Mouse (Mus musculus) CH12.LX (cell line): ENCODE measurements around the gene Cldn7. TPM values are rescaled to one million over a fixed set of nuclear protein-coding genes. Genes with fewer than 3 reads are reported as not detected.

Experiments
- DNase-seq: peaks from one replicate; pipeline ENCODE4 v3.0.0-alpha.2; 2013; ENCODE audit errors: extremely low read depth
- H3K27ac ChIP-seq: 2 replicates; pipeline ENCODE4 v1.5.1; 2012; ENCODE audit warnings: low read depth, mild to moderate bottlenecking, control low read depth, moderate library complexity; ENCODE audit not compliant: insufficient read depth
- H3K27me3 ChIP-seq: replicated peaks from 2 replicates; pipeline ENCODE3; 2012; ENCODE audit warnings: inconsistent platforms
- H3K36me3 ChIP-seq, 2 experiments: replicated peaks in 1 of 2; 2 replicates each; pipeline versions ENCODE3 to v1.6.1; 2012; ENCODE audit warnings: inconsistent platforms in 1 of 2, low read length in 1 of 2, mild to moderate bottlenecking in 1 of 2, mixed read lengths in 1 of 2, moderate library complexity in 1 of 2; ENCODE audit not compliant: control insufficient read depth in 1 of 2, insufficient read depth in 1 of 2
- H3K4me1 ChIP-seq, 2 experiments: 2 replicates each; pipeline ENCODE4 v1.6.1; 2012; ENCODE audit warnings: inconsistent platforms in 1 of 2, moderate library complexity in 1 of 2; ENCODE audit not compliant: insufficient read depth in 2 of 2, control insufficient read depth in 1 of 2
- H3K4me2 ChIP-seq: 2 replicates; pipeline ENCODE4 v1.6.1; 2012; ENCODE audit warnings: low read depth, mild to moderate bottlenecking, control low read depth; ENCODE audit not compliant: poor library complexity, insufficient read depth, severe bottlenecking
- H3K4me3 ChIP-seq, 3 experiments: fragments of 150-350 bp in 1 of 3; sonication (generic) in 1 of 3; replicated peaks in 1 of 3; 2 replicates each; pipeline versions ENCODE3 to v1.5.1; 2011 to 2012; ENCODE audit warnings: low read depth in 2 of 3, low read length in 2 of 3, mild to moderate bottlenecking in 2 of 3, moderate library complexity in 2 of 3, control low read depth in 1 of 3, improper control_type of control experiment in 1 of 3, inconsistent platforms in 1 of 3, mixed read lengths in 1 of 3; ENCODE audit not compliant: poor library complexity in 1 of 3
- H3K79me2 ChIP-seq: replicated peaks from 2 replicates; pipeline ENCODE4 v1.6.1; 2012; ENCODE audit warnings: mild to moderate bottlenecking, moderate library complexity; ENCODE audit not compliant: control insufficient read depth, poor library complexity, insufficient read depth, severe bottlenecking; ENCODE audit errors: extremely low read depth
- H3K9ac ChIP-seq: 2 replicates; pipeline ENCODE4 v1.6.1; 2012; ENCODE audit warnings: low read depth, mild to moderate bottlenecking, control low read depth, moderate library complexity; ENCODE audit not compliant: insufficient read depth
- H3K9me3 ChIP-seq: replicated peaks from 2 replicates; pipeline ENCODE3; 2012; ENCODE audit warnings: low read length, inconsistent platforms, mixed read lengths
- EP300 ChIP-seq: IDR thresholded peaks from 2 replicates; pipeline ENCODE4 v1.6.1; 2011; ENCODE audit warnings: low read length, improper control_type of control experiment
- ETS1 ChIP-seq: conservative IDR thresholded peaks from 2 replicates; pipeline ENCODE4 v1.6.1; 2012; ENCODE audit warnings: low read depth, mild to moderate bottlenecking, inconsistent platforms, low read length, improper control_type of control experiment, moderate library complexity
- HCFC1 ChIP-seq: IDR thresholded peaks from 2 replicates; pipeline ENCODE4 v1.6.1; 2012; ENCODE audit warnings: low read depth, mild to moderate bottlenecking, inconsistent platforms, low read length, improper control_type of control experiment
- IRF4 ChIP-seq: IDR thresholded peaks from 2 replicates; pipeline ENCODE4 v1.6.1; 2014; ENCODE audit warnings: low read depth, mild to moderate bottlenecking, inconsistent platforms, low read length, improper control_type of control experiment
- JUND ChIP-seq: conservative IDR thresholded peaks from 2 replicates; pipeline ENCODE4 v1.6.1; 2011; ENCODE audit warnings: low read depth, low read length, improper control_type of control experiment
- MAFK ChIP-seq: IDR thresholded peaks from 2 replicates; pipeline ENCODE4 v1.6.1; 2011; ENCODE audit warnings: low read length, improper control_type of control experiment; ENCODE audit not compliant: insufficient replicate concordance
- MEF2A ChIP-seq: IDR thresholded peaks from 2 replicates; pipeline ENCODE4 v1.6.1; 2014; ENCODE audit warnings: low read depth, mild to moderate bottlenecking, inconsistent platforms, low read length, improper control_type of control experiment, borderline replicate concordance
- MXI1 ChIP-seq: IDR thresholded peaks from 2 replicates; pipeline ENCODE4 v1.6.1; 2011; ENCODE audit warnings: mild to moderate bottlenecking, low read depth, low read length, improper control_type of control experiment
- NELFE ChIP-seq: IDR thresholded peaks from 2 replicates; pipeline ENCODE4 v1.6.1; 2011; ENCODE audit warnings: low read depth, low read length, improper control_type of control experiment
- NRF1 ChIP-seq: IDR thresholded peaks from 2 replicates; pipeline ENCODE4 v1.6.1; 2014; ENCODE audit warnings: low read depth, mild to moderate bottlenecking, inconsistent platforms, low read length, improper control_type of control experiment, moderate library complexity
- PAX5 ChIP-seq: IDR thresholded peaks from 2 replicates; pipeline ENCODE4 v1.6.1; 2012; ENCODE audit warnings: low read length, inconsistent platforms, mixed read lengths
- POLR2A ChIP-seq: IDR thresholded peaks from 2 replicates; pipeline ENCODE4 v1.6.1; 2011; ENCODE audit warnings: low read depth, mild to moderate bottlenecking, improper control_type of control experiment, low read length
- POLR2AphosphoS2 ChIP-seq: IDR thresholded peaks from 2 replicates; pipeline ENCODE4 v1.6.1; 2011; ENCODE audit warnings: low read depth, low read length, improper control_type of control experiment
- RAD21 ChIP-seq: IDR thresholded peaks from 2 replicates; pipeline ENCODE4 v1.6.1; 2011; ENCODE audit warnings: low read depth, mild to moderate bottlenecking, low read length, improper control_type of control experiment, moderate library complexity
- RCOR1 ChIP-seq: conservative IDR thresholded peaks from 2 replicates; pipeline ENCODE4 v1.6.1; 2012; ENCODE audit warnings: low read depth, mild to moderate bottlenecking, inconsistent platforms, low read length, improper control_type of control experiment
- SIN3A ChIP-seq: IDR thresholded peaks from 2 replicates; pipeline ENCODE4 v1.6.1; 2012; ENCODE audit warnings: low read length, improper control_type of control experiment, inconsistent platforms
- TBP ChIP-seq: conservative IDR thresholded peaks from 2 replicates; pipeline ENCODE4 v1.6.1; 2011; ENCODE audit warnings: low read depth, low read length, improper control_type of control experiment
- TCF12 ChIP-seq: IDR thresholded peaks from 2 replicates; pipeline ENCODE4 v1.6.1; 2014; ENCODE audit warnings: low read depth, mild to moderate bottlenecking, inconsistent platforms, low read length, improper control_type of control experiment
- USF1 ChIP-seq: IDR thresholded peaks from 2 replicates; pipeline ENCODE4 v1.6.1; 2014; ENCODE audit warnings: low read depth, mild to moderate bottlenecking, inconsistent platforms, low read length, improper control_type of control experiment
- USF2 ChIP-seq: conservative IDR thresholded peaks from 2 replicates; pipeline ENCODE4 v1.6.1; 2011; ENCODE audit warnings: low read depth, low read length, improper control_type of control experiment
- ZC3H11A ChIP-seq: IDR thresholded peaks from 2 replicates; pipeline ENCODE4 v1.6.1; 2012; ENCODE audit warnings: low read depth, mild to moderate bottlenecking, inconsistent platforms, low read length, improper control_type of control experiment
- ZMIZ1 ChIP-seq: IDR thresholded peaks from 2 replicates; pipeline ENCODE4 v1.6.1; 2012; ENCODE audit warnings: low read depth, mild to moderate bottlenecking, inconsistent platforms, low read length, improper control_type of control experiment
- dilution Hi-C: fragments of 300-500 bp; cut with MboI; formaldehyde crosslinking; loops from 2 replicates; pipeline ENCODE4 v1.14.3; 2020; ENCODE audit warnings: low sequenced_read_pairs; ENCODE audit not compliant: extremely low pct_unique_long_range_greater_than_20kb, extremely low pct_ligation_motif_present
- in situ Hi-C: fragments of 300-500 bp; cut with MboI; formaldehyde crosslinking; loops from 3 replicates; pipeline ENCODE4 v1.14.3; 2019; ENCODE audit warnings: low sequenced_read_pairs, low pct_ligation_motif_present, low pct_unique_long_range_greater_than_20kb, mixed read lengths
- polyA plus RNA-seq: library from polyadenylated mRNA; unstranded; fragments of >175 nt; gene quantifications from 2 replicates; pipeline ENCODE4 v1.2.1, GENCODE M21; 2012; ENCODE audit warnings: low read depth; ENCODE audit not compliant: insufficient read length
- total RNA-seq, 2 experiments: library from RNA; depleted of rRNA; stranded (reverse); fragments of 300-350 nt in 1 of 2; fragments of >200 nt in 1 of 2; gene quantifications; 2 replicates each; pipeline ENCODE4 v1.2.3; 2012 to 2014

Gene Cldn7
- total and polyA plus RNA-seq, 3 experiments: not detected

- dilution Hi-C loops: no loop called here
- DNase-seq: no peak
- H3K4me3 ChIP-seq: no peak overlapping the region
- H3K4me2 ChIP-seq: no peak overlapping the region
- peaks cover 0 to 15% of the 10 kb centered on the region in 2 experiments for H3K36me3 ChIP-seq
- no peaks in the 10 kb centered on the region for H3K9me3 ChIP-seq
- no peak overlapping the region for H3K27ac ChIP-seq
- no peak overlapping the region for H3K9ac ChIP-seq
- H3K4me1 ChIP-seq: peaks cover under 1 to 17% of the 10 kb centered on the region in 2 experiments; a peak in 3 of 4 replicates
- H3K79me2 ChIP-seq: no peaks in the 10 kb centered on the region
- TF ChIP-seq USF1 (no peak), JUND (no peak), MAFK (no peak), EP300 (no peak), MXI1 (no peak), USF2 (no peak), TBP (no peak), NRF1 (no peak), NELFE (no peak)
- TF ChIP-seq, all 38 proteins: peak for 0
- in situ Hi-C loops: no loop called here
- peaks cover 47% of the 10 kb centered on the region for H3K27me3 ChIP-seq
Measured at GRCm38 (mm10) chr11:69940962-69941361, 23.6 kb upstream of the Cldn7 start.

GRCm38 (mm10) chr11:69945216-69945615, 19.4 kb upstream of the Cldn7 start:
- no peak for DNase-seq
- Histone ChIP-seq H3K9me3 (no peaks in the 10 kb centered on the region), H3K9ac (no peak overlapping the region), H3K27ac (no peak overlapping the region), H3K4me3 (no peak overlapping the region), H3K4me2 (no peak overlapping the region), H3K4me1 (peaks cover 21 to 36% of the 10 kb centered on the region in 2 experiments), H3K27me3 (peaks cover 15% of the 10 kb centered on the region), H3K79me2 (no peaks in the 10 kb centered on the region), H3K36me3 (peaks cover 0 to 15% of the 10 kb centered on the region in 2 experiments)
- TF ChIP-seq ZMIZ1 (no peak), ZC3H11A (no peak), MEF2A (no peak), RAD21 (no peak), HCFC1 (no peak), RCOR1 (no peak), SIN3A (no peak), PAX5 (no peak), ETS1 (no peak), POLR2A (no peak), USF2 (no peak), IRF4 (no peak), JUND (no peak), POLR2AphosphoS2 (no peak), TCF12 (no peak), TBP (no peak)
- in situ Hi-C loops: no loop called here
- dilution Hi-C loops: no loop called here
